Mouse (Mus musculus): Measurements from ENCODE around the gene CK137956.

GRCm38 (mm10) chr4:128004797-128005452, 34.2 kb upstream of the CK137956 start:
- TF ChIP-seq CTCF (IDR thresholded peaks at IDR 0.05) (no peak), EP300 (IDR thresholded peaks at IDR 0.05) (no peak)

Measured in lung, postnatal 0 days (tissue).